Mouse (Mus musculus) kidney, adult 2 months (tissue): ENCODE results near the gene Smyd3. TPM values are rescaled to one million over a fixed set of nuclear protein-coding genes. Genes with fewer than 3 reads are reported as not detected.

ENCODE experiments used
- DNase-seq: peaks from one replicate; pipeline ENCODE4 v3.0.0; 2021
- H3K27ac ChIP-seq: fragments of 200-500 bp; 2 replicates; pipeline ENCODE4 v1.5.1; 2012; ENCODE audit warnings: low read depth, low read length, control low read depth, inconsistent platforms; ENCODE audit not compliant: insufficient read depth
- H3K27me3 ChIP-seq: fragments of 200-500 bp; replicated peaks from 2 replicates; pipeline ENCODE4 v1.6.1; 2012; ENCODE audit warnings: mild to moderate bottlenecking, moderate library complexity, low read length, inconsistent platforms; ENCODE audit not compliant: control insufficient read depth, insufficient read depth
- H3K36me3 ChIP-seq: fragments of 200-500 bp; 2 replicates; pipeline ENCODE4 v1.6.1; 2012; ENCODE audit warnings: mild to moderate bottlenecking, moderate library complexity, low read length, inconsistent platforms; ENCODE audit not compliant: control insufficient read depth, insufficient read depth
- H3K4me1 ChIP-seq: fragments of 200-500 bp; 2 replicates; pipeline ENCODE4 v1.6.1; 2011; ENCODE audit warnings: low read length; ENCODE audit not compliant: control insufficient read depth, insufficient read depth
- H3K4me3 ChIP-seq: fragments of 200-500 bp; 2 replicates; pipeline ENCODE4 v1.5.1; 2011; ENCODE audit warnings: mild to moderate bottlenecking, low read depth, low read length, control low read depth; ENCODE audit not compliant: insufficient read depth
- CTCF ChIP-seq: fragments of 200-500 bp; conservative IDR thresholded peaks from 2 replicates; pipeline ENCODE4 v1.5.1; 2011; ENCODE audit warnings: low read depth, mild to moderate bottlenecking, control low read depth, low read length, moderate library complexity, mixed read lengths; ENCODE audit not compliant: insufficient read depth, insufficient read length
- POLR2A ChIP-seq: fragments of 200-500 bp; IDR thresholded peaks from one replicate; pipeline ENCODE4 v1.6.1; 2011; ENCODE audit warnings: low read depth, low read length, control low read depth
- WGBS: fragments of 180-500 bp; shearing (Covaris S2); methylation state at CpG from one replicate; pipeline ENCODE4 v1.1.7; 2018; 5-methylcytosine and 5-hydroxymethylcytosine counted together
- polyA plus RNA-seq: library from polyadenylated mRNA; depleted of rRNA; stranded (reverse); fragments of >200 nt; gene quantifications from 2 replicates; pipeline ENCODE4 v1.2.3, GENCODE M21; 2012

Gene Smyd3
- polyA plus RNA-seq, 1 experiment = 5.2 TPM

DNA sequence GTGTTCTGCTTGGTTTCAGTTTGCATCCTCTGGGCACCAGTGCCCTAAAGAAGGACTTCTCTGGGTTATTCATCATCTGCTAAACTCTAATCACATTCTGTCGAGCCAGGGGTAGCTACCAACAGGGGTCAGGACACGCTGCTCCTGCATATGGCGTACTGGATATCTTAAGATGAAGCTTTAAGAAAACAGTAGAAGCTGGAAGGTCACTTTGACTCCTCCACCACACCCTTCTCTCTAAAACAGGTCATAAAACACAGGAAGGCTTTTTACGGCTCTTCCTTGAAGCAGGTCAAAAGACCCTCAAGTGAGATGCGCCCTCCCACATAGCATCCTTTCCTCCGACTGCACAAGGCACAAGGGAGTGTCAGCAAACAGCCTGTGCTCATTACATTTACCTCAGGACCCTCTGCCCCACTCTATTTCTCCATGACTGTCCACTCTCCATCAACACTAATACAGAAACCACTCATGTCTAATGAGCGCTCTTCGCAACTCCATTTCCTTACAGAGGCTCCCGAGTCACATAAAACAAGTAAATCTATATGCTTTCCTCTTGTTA lies 310.6 kb downstream of the Smyd3 start:
- TF ChIP-seq POLR2A (no peak), CTCF (no peak)
- Histone ChIP-seq H3K27ac (no peak overlapping the region), H3K4me1 (peaks cover under 1% of the 10 kb centered on the region; the same call in 1 of the 2 replicates), H3K36me3 (no peaks in the 10 kb centered on the region), H3K27me3 (no peaks in the 10 kb centered on the region), H3K4me3 (no peak overlapping the region)
- DNase-seq = no peak
- 56% methylated on average over 9 of the region's 9 CpGs for WGBS

DNA sequence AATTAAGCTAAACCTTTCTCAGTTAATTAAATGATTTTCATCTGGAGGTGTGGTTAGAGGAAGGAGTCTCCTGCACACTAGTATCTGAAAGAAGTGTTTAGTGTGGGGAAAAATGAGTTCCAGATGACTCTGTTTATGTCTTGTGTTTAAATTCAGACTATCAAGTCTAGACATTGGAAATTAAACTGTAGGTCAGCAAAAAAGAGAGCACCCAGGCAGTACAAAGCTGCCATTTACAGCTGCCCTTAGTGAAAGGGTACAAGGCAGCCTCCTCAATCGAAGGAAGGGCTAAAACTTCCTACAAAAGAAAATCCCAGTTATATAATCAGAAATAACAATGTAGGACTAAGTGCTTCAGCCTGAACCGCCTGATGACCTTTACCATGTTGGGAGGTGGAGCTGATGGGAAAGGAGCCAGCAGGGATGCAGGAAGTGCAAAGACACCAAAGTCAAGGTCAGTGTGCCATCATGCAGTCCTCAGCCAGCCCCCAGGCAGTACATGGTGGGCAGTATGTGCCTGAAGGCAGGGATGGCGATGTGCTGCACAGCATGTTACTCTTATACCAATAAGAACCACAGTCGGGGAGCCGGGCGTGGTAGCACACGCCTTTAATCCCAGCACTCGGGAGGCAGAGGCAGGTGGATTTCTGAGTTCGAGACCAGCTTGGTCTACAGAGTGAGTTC lies 319.2 kb downstream of the Smyd3 start:
- WGBS = 87% methylated on average over 9 of the region's 9 CpGs
- no peak overlapping the region for H3K4me3 ChIP-seq
- DNase-seq = no peak
- no peak for TF ChIP-seq CTCF
- no peak for TF ChIP-seq POLR2A
- no peak overlapping the region for H3K27ac ChIP-seq
- H3K4me1 ChIP-seq = no peaks in the 10 kb centered on the region; the same call in 1 of the 2 replicates
- no peaks in the 10 kb centered on the region for H3K36me3 ChIP-seq
- H3K27me3 ChIP-seq = no peaks in the 10 kb centered on the region

DNA sequence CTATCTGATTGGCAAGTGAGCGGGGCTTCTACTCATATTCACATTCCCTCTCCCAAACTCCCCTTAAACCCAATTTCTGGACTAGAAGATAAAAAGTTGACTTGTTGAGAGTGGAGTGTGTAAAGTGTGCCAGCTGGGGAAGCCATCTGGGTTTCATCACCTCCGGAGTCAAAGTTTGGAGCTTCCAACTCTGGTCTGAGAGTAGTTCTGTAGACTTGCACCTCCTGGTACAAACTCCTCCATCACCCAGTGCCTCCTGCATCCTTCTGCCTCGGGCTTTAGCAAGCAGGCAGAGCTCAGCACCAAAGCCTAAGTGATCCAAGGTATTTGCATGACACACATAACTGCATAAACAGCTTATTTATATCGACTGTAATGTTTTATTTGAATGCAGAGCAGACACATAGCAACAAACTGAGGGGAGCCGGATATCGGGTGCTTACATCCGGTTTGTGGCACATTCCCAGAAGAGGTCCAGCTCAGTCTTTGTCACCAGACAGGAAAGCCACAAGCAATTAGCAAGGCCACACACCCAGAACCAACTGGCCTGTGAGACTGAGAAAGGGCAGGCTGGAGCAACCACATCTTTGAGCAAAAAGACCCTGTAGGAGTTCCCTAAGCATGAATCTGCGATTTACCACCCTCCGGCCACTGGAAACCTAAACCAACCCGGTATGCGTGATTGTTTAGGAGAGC lies 319.9 kb downstream of the Smyd3 start:
- Histone ChIP-seq H3K4me1 (no peaks in the 10 kb centered on the region; the same call in 1 of the 2 replicates), H3K36me3 (no peaks in the 10 kb centered on the region), H3K27me3 (no peaks in the 10 kb centered on the region), H3K4me3 (no peak overlapping the region), H3K27ac (no peak overlapping the region)
- no peak for TF ChIP-seq CTCF
- no peak for DNase-seq
- WGBS = 53% methylated on average over 11 of the region's 11 CpGs

DNA sequence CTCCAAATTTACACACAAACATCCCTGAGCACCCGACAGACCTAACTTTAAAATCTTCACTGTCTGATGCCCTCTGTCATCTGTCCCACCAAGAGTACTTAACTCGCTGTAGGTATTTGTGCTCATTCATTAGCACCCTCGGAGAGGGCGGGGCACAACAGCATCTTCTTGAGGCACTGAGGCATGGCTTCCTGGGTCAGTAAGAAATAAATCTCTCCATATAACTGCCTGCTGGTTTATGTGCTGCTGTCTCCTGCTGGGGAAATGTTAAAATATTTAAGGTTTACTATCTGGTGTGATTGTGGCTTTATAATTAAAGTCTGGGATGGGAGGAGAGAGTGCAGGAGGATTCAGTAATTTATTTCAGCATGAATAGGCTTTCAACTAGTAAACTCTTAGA lies 320.7 kb downstream of the Smyd3 start:
- 56% methylated on average over 4 of the region's 4 CpGs for WGBS
- DNase-seq = no peak
- no peak overlapping the region for H3K27ac ChIP-seq
- H3K36me3 ChIP-seq = no peaks in the 10 kb centered on the region
- no peak overlapping the region for H3K4me3 ChIP-seq
- no peaks in the 10 kb centered on the region; the same call in 1 of the 2 replicates for H3K4me1 ChIP-seq
- no peaks in the 10 kb centered on the region for H3K27me3 ChIP-seq
- TF ChIP-seq CTCF (no peak), POLR2A (no peak)

DNA sequence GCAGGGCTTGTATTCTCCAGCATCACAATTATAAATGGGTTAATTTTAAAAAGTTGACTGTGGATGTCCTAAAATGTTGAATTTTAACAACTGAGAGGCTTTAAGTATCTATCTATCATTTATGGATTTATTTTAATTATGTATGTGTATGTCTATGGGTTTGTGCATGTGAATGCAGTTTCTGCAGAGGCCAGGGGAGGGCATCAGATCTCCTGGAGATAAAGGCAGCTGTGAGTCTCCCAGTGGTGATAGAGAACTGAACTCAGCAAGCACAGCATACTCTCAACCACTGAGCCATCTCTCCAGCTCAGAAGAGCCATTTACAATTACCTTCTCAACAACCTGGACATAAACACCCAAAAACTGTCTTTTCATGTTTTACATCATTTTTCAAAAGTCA lies 321.4 kb downstream of the Smyd3 start:
- no peaks in the 10 kb centered on the region; the same call in 1 of the 2 replicates for H3K4me1 ChIP-seq
- TF ChIP-seq POLR2A = no peak
- TF ChIP-seq CTCF = peak; percentile 36; the same call in 1 of the 2 replicates
- H3K36me3 ChIP-seq = no peaks in the 10 kb centered on the region
- no peaks in the 10 kb centered on the region for H3K27me3 ChIP-seq
- H3K4me3 ChIP-seq = no peak overlapping the region
- peak; percentile 20 for DNase-seq
- H3K27ac ChIP-seq = no peak overlapping the region

DNA sequence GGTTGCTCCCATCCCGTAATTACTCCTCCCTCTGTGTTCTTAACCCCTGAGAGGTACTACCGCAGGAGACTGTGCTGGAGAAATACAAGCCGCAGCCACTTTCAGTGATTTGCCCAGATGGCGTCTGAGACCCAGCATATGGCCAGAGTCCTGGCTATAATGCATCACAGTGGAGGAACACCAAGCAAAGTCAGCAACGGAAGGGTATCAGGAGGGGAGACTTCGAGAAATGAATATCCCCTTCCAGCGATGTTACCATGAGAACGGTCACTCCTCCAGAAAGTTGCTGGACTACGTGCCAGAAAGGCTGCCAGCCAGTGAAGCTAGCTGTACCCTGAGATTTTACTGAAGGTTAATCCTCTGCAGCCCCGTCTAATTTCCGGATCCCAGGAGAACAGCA lies 325.1 kb downstream of the Smyd3 start:
- Histone ChIP-seq H3K27me3 (no peaks in the 10 kb centered on the region), H3K27ac (no peak overlapping the region), H3K4me1 (no peaks in the 10 kb centered on the region), H3K4me3 (no peak overlapping the region), H3K36me3 (no peaks in the 10 kb centered on the region)
- no peak for TF ChIP-seq POLR2A
- TF ChIP-seq CTCF = no peak
- WGBS = 48% methylated on average over 11 of the region's 11 CpGs
- DNase-seq = no peak

DNA sequence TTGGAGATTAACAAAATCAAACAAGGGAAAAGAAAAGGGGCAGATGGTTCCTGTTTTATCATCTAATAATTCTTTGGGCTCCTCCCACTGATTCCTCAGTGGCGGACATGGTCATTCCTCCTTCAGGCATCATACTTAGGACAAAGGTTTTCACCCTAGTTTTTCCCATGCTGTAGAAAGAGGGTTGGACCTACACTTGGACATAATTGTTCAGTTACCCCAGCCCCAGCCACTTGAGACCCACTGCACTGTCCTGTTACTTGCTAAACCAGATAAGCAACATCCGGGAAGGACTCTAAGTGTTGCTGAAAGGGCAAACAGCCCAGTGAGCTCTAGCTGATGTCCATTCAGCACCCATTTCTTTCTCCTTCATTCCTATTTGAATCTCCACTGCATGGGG lies 327.0 kb downstream of the Smyd3 start:
- no peak for TF ChIP-seq CTCF
- TF ChIP-seq POLR2A = no peak
- Histone ChIP-seq H3K4me1 (no peaks in the 10 kb centered on the region), H3K4me3 (no peak overlapping the region), H3K27ac (no peak overlapping the region), H3K27me3 (no peaks in the 10 kb centered on the region), H3K36me3 (no peaks in the 10 kb centered on the region)
- DNase-seq = no peak
- 75% methylated on average over 2 of the region's 2 CpGs for WGBS
